Mouse (Mus musculus) left cerebral cortex, adult 2 months (tissue): ENCODE measurements at regions not wholly inside any gene's neighbourhood (a gene's known extent, or its start where the extent isn't known, plus 50 kb on each side); places are given as distances from the start of the nearest gene placed in this dataset.

Experiments
- DNase-seq, 2 experiments: peaks; one replicate each; pipeline ENCODE4 v3.0.0; 2021 to 2022; ENCODE audit warnings: low spot score in 2 of 2, mixed read lengths in 1 of 2; ENCODE audit errors: extremely low spot score in 1 of 2
- H3K27ac ChIP-seq: fragments of 200-600 bp; 2 replicates; pipeline ENCODE4 v1.8.1; 2022
- H3K4me3 ChIP-seq: fragments of 200-600 bp; 2 replicates; pipeline ENCODE4 v1.8.1; 2022
- CTCF ChIP-seq: fragments of 200-600 bp; IDR thresholded peaks from 2 replicates; pipeline ENCODE4 v1.8.1; 2022; ENCODE audit warnings: antibody characterized with exemption, mild to moderate bottlenecking, moderate library complexity
- intact Hi-C: fragments of 180-260 bp; cut with DNase I; formaldehyde crosslinking; loops from one replicate; pipeline ENCODE4 v1.15.1; 2025

DNA sequence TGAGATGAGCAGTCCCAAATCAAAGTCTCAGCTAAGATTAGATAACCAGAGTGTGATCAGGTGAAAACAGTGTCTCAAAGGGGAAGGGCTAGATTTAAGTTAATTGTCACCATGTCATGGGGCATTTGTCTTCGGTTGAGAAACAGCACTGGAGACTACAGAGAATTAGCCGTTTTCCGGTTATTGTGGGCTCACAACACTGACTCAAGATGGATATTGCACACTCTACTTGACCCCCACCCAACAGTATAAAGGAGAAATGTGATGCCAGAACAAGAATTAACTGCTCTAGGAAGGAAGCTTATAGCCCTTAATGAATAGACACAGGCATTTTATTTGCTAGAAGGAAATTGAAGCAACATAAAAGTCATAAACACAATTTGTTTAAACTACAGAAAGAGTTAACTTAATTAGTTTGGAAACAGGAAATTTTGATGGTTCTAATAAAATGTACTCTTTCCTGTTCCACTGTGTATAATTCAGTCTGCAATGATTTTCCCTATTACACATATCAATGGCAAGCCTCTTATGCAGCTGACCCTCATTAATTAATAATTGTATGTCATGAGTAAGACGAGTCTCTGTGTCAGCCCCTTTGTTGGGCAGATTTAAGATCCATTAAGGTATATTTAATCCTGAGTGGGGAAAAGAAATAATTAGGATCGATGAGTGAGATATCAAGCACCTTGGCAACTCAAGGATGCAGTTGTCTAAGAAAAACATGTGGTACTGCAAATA lies 277.4 kb upstream of the Tmeff2 start:
- no peak overlapping the region for H3K4me3 ChIP-seq
- no peak for DNase-seq
- no peak for TF ChIP-seq CTCF
- H3K27ac ChIP-seq, result no peak overlapping the region
- intact Hi-C loops, result no loop called here

DNA sequence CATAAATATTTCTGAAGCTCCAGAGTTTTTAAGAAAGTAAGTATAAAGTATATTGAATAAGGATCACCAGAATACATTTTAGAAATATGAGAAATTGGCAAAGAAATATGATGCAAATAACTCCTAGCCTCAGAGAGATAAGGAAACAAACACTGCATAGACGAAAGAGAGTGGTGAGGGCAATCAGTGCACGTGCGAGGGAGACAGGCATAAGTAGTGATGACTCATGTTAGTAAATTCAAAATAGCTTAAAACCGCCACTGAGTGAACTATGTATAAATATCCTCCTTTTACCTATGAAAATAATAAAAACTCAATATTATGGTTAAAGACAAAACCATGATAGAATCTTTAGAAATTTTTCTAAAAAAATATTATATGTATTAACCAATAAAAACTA lies 271.4 kb upstream of the Tmeff2 start:
- no peak for DNase-seq
- no peak for TF ChIP-seq CTCF
- intact Hi-C loops, result no loop called here
- Histone ChIP-seq H3K27ac (no peak overlapping the region), H3K4me3 (no peak overlapping the region)

DNA sequence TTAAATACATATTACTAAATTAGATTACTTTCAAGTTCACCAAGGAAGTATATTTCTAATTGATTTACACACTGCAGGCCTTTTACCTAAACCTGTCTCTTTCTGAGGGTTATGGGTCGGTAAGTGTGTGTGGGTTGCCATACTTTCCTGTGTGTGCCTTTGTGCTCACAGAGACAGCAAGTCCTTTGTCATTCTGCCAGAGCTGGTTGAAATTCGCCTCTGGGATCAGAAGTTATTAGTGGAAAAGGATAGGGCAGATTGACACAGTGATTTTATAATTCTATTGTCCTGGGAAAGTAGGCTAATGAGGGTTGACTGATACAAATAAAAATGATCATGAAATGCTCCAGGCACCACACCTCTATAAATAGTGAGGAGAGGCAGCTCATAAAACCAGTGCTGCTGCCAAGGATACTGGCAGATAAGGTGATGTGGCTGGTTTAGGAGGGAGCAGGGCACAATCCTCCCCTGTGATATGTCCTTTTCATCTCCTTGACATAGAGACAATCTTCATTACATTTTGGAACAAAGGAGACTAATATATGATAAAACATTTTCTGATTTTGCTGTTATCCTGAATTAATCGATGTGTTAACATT lies 270.9 kb upstream of the Tmeff2 start:
- intact Hi-C loops, result no loop called here
- no peak for TF ChIP-seq CTCF
- no peak overlapping the region for H3K27ac ChIP-seq
- H3K4me3 ChIP-seq, result no peak overlapping the region
- DNase-seq, result no peak

DNA sequence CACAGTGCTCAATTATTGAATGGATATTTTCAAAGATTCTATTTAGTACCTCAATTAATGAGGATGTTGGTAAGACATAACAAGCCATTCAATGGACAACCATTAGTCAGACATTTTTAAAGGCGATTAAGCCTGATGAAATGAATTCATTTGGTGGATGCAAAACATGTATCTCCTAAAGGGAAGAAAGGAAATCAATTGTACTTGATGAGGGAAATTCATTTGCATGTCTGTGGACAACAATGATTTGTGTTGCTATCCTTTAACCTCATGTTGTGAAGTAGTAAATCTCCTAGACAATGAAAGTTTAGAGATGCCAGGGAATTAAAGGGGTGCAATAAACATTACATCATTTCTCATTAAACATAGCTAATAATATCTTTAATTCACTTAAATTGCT lies 262.5 kb upstream of the Tmeff2 start:
- intact Hi-C loops, result no loop called here
- Histone ChIP-seq H3K27ac (no peak overlapping the region), H3K4me3 (no peak overlapping the region)
- DNase-seq, result no peak
- no peak for TF ChIP-seq CTCF

DNA sequence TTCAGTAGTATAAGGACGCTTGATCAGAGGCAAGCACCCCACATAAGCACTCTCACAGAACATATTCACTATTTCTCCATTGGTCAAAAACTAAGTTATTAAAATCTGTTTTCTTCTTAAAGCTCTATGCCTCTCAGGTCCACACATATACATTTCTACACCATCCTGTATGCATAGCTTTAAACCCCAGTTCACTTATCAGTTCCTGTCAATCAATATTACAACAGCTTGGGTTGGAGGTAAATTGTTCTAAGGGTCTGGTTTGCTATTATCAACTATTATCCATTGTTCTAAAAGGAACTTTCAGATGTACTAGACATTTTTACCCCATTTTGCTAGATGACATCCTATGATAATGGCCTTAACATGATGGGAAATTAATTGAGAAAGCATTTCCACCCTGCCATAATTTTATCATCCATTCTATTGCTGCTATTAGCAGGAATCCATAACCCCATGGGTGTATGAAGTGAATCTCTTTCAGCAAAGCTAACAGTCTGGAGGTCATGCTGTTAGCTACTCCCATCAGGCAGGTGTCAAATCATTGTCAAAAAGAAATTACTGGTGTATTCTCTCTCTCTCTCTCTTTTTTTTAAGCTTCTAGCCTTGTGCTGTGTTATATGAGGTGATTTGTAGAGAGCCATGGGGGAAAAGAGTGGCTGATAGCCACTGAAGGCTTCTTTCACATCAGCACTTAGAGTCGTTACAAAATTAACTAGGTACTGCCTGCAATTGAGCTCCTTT lies 253.3 kb upstream of the Tmeff2 start:
- no peak overlapping the region for H3K4me3 ChIP-seq
- no peak for TF ChIP-seq CTCF
- intact Hi-C loops, result no loop called here
- H3K27ac ChIP-seq, result no peak overlapping the region
- DNase-seq, result no peak

DNA sequence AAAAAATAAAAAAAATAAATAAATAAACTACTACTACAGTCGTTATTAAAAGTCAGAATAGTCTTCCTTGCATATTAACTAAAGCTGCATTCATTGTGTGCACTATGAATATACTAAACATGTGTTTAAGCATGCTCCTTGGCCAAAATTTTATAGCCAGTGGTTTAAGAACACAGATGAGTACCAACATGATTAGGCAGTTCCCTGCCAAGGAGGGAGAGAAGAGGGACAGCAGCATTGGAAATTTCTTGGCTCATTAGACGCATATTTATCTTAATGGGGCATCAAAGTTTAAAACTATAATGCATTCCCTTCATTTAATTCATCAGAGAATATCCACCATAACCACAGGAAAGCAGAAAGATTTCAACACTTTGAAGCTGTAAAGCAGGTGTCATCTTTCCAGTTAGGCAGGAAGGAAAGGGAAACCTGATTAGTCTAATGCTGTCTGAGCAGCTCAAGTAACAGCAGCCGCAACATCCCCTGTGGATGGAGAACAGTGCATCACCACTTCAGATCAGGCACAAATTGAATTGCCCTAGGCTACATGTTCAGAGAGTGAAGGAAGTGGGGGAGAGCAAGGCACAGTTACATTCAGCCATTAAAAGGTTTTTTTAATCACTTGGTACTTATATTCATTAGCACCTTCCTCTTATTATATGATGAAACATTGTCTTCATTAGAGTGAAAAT lies 248.3 kb upstream of the Tmeff2 start:
- TF ChIP-seq CTCF, result no peak
- intact Hi-C loops, result no loop called here

DNA sequence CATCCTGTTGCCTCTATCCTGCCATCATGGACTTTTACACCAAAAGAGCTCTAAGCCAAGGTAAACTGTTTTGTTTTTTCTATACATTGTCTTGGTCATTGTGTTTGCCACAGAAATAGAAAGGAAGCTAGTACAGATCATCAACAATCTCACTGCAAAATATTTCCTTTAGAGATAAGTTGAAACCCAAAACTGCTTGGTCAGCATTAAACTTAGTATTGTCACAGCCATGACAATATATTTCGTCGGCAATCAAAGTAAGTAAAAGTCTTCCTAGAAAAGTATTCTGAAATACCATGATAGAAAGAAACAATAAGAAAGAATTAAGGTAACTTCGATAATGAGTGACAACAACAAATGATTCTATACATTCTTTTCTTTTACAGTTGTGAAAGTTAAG lies 235.3 kb upstream of the Tmeff2 start:
- Histone ChIP-seq H3K4me3 (no peak overlapping the region), H3K27ac (no peak overlapping the region)
- intact Hi-C loops, result no loop called here
- no peak for DNase-seq
- no peak for TF ChIP-seq CTCF

More for the DNA sequence above, 248.3 kb upstream of the Tmeff2 start:
- DNase-seq, result no peak
- Histone ChIP-seq H3K27ac (no peak overlapping the region), H3K4me3 (no peak overlapping the region)

DNA sequence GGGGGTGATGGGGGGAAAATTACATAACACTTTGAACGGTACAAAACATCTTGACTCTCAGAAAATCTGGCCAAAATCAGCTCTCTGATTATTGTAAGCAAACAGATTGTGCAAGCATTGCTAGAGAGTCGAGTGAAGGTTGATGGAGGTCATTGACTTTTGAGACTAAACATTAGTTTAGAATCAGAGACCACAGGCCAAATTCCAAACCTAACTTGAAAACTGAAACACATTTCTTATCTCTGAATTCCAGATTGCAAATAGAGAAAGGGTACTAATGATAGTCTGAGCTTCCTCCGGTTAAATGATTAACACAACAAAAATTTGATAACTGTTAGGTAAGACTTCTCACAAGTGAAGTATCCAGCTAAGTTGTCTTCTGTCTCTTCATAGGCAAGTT lies 217.5 kb upstream of the Tmeff2 start:
- no peak for DNase-seq
- Histone ChIP-seq H3K27ac (no peak overlapping the region), H3K4me3 (no peak overlapping the region)
- intact Hi-C loops, result no loop called here
- TF ChIP-seq CTCF, result no peak

DNA sequence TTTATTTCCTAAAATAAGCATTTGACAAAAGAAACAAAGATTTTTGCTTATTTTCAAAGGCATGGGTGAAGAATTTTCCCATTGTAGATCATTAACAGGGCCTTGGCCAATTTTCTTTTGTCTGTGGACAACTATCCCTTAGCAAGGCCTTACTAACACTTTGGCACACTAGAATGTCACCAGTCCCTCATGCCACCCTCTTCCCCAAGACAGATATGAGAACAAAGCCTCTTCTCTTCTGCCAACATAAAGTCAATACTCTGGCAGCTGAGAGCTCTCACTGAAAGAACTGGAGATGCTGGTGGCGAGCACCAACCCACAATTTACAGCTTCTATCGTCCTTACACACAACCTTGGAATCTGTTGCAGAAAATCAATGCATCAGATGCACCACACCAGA lies 215.1 kb upstream of the Tmeff2 start:
- Histone ChIP-seq H3K27ac (peak overlapping the region; percentile 9; the same call in 1 of the 2 replicates), H3K4me3 (no peak overlapping the region)
- DNase-seq, result no peak
- intact Hi-C loops, result no loop called here
- TF ChIP-seq CTCF, result no peak

DNA sequence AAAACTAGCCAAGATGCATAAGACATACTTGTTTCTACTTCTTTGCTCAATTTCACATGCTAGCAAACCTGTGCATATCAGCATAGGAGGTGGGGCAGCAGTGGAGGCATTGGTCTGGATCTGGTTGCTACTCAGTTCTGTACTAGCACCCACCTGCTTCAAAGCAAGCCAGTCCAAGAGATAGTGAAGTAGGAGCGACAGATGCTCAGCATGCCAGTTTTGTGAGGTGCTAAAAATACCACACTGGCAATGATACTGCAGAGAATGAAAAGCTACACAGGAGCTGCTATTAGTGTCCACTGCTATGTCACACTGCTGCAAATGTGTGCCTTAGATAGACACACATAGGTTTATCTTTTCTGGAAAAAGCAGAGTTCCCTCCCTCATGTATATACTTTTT lies 203.5 kb upstream of the Tmeff2 start:
- TF ChIP-seq CTCF, result no peak
- Histone ChIP-seq H3K4me3 (no peak overlapping the region), H3K27ac (no peak overlapping the region)
- DNase-seq, result no peak
- intact Hi-C loops, result no loop called here

DNA sequence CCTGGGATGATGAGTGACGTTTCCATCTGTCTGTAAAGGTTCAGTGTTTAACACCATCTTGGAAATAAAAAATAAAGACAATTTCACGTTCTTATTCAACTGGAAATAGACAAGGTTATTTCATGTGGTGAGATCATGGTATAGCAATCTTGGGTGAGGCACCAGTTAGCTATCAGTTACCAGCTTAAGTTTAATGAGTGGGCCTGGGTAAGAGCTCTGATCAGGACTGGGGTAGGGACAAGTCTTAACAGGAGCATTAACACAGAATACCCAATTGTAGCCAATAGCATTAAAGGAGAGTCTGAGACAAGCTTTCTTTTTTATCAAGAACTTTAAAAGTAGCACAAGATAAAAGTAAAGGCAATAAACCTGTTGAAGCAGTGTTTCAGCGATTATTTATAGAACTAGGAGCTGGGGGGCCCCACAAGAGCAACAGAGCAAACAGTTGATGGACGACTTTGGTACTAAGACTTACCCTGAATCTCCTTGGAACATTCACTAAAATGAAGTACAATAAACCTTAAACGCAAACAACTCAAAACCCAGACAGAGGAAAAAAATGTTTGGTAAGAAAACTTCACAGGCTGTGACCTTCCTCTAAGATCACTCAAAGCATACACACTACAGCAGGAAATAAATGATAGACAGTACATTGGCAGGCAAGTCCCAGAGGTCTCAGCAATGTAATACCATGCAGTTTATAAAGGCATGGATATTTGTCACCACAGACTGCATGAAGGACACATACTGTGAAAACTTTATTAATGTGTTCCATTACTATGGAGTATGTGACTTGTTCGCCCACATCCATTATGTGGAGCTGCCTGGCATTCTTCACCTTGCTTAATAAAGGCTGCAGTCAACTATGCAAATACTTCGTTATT lies 202.9 kb upstream of the Tmeff2 start:
- TF ChIP-seq CTCF, result no peak
- intact Hi-C loops, result no loop called here
- DNase-seq, result no peak
- Histone ChIP-seq H3K27ac (no peak overlapping the region), H3K4me3 (no peak overlapping the region)
